Mouse (Mus musculus) cortical plate, adult 2 months (tissue): ENCODE data around the gene Hist1h4f. TPM values are rescaled to one million over a fixed set of nuclear protein-coding genes. Genes with fewer than 3 reads are reported as not detected.
A peak's percentile ranks its signal among the peaks of the same experiment; 100 is the strongest.

Source experiments
- H3K27ac ChIP-seq: fragments of 200-500 bp; 2 replicates; pipeline ENCODE4 v1.5.1; 2012; ENCODE audit warnings: low read length, control low read depth, inconsistent platforms; ENCODE audit not compliant: insufficient read depth
- H3K4me1 ChIP-seq: fragments of 200-500 bp; 2 replicates; pipeline ENCODE4 v1.6.1; 2011; ENCODE audit warnings: low read length; ENCODE audit not compliant: control insufficient read depth, insufficient read depth
- H3K4me3 ChIP-seq: fragments of 200-500 bp; 2 replicates; pipeline ENCODE4 v1.5.1; 2011; ENCODE audit warnings: mild to moderate bottlenecking, low read length, control low read depth; ENCODE audit not compliant: insufficient read depth
- CTCF ChIP-seq: fragments of 200-500 bp; IDR thresholded peaks from 2 replicates; pipeline ENCODE4 v1.5.1; 2011; ENCODE audit warnings: mild to moderate bottlenecking, control low read depth, low read length; ENCODE audit not compliant: insufficient read depth; ENCODE audit errors: extremely low read depth
- POLR2A ChIP-seq: fragments of 200-500 bp; IDR thresholded peaks from 2 replicates; pipeline ENCODE4 v1.6.1; 2011; ENCODE audit warnings: mild to moderate bottlenecking, low read length, control low read depth; ENCODE audit not compliant: insufficient read depth; ENCODE audit errors: extremely low read depth
- polyA plus RNA-seq: library from polyadenylated mRNA; depleted of rRNA; stranded (reverse); fragments of >200 nt; gene quantifications from 2 replicates; pipeline ENCODE4 v1.2.3, GENCODE M21; 2012

The Hist1h4f gene
- polyA plus RNA-seq, 1 experiment = 13.1 TPM

- Histone ChIP-seq H3K27ac (no peak overlapping the region), H3K4me1 (no peaks in the 10 kb centered on the region), H3K4me3 (no peak overlapping the region)
- no peak for TF ChIP-seq POLR2A
- no peak for TF ChIP-seq CTCF
Observed at GRCm38 (mm10) chr13:23523976-23524375, 27.5 kb downstream of the Hist1h4f start.

DNA sequence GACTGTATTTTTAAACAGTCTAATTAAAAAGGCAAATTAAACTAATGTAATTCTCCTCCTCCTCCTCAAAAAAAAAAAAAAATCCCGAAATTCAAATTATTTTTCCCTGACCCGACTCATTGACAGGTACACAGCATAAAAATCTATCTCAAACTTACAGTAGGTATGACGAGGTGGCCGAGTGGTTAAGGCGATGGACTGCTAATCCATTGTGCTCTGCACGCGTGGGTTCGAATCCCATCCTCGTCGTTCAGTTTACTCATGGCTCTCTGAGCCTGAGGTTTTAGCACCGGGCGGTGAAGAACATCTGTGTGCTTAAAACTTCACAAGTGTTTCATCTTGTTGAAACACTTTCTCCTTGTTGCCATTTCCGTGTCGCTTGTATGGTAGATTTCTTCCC is 29.7 kb downstream of the Hist1h4f start:
- TF ChIP-seq POLR2A (no peak), CTCF (no peak)
- no peak overlapping the region for H3K27ac ChIP-seq
- H3K4me3 ChIP-seq = no peak overlapping the region
- no peaks in the 10 kb centered on the region for H3K4me1 ChIP-seq

DNA sequence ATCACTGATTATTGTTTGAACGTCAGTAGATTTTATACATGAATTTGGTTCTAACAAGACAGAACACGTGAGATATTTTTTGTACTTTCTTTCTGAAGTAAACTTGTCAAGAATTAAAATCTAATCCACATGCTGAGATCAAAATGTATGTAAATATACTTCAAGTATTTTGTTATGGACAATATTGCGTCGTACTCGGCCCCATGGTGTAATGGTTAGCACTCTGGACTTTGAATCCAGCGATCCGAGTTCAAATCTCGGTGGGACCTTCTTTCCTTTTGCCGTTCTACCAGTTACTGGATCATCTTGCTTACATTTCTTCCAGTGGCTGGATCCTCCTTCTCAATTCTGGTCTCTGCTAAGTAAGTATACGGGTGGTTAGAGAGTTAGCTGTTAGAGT is 32.0 kb downstream of the Hist1h4f start:
- no peak overlapping the region for H3K27ac ChIP-seq
- H3K4me1 ChIP-seq = no peaks in the 10 kb centered on the region
- H3K4me3 ChIP-seq = peak overlapping the region; percentile 14; the same call in 1 of the 2 replicates
- TF ChIP-seq CTCF (no peak), POLR2A (no peak)

GRCm38 (mm10) chr13:23518885-23519284 is 32.6 kb downstream of the Hist1h4f start:
- Histone ChIP-seq H3K27ac (no peak overlapping the region), H3K4me3 (peak overlapping the region; percentile 20; the same call in 1 of the 2 replicates), H3K4me1 (no peaks in the 10 kb centered on the region)
- no peak for TF ChIP-seq POLR2A
- no peak for TF ChIP-seq CTCF

DNA sequence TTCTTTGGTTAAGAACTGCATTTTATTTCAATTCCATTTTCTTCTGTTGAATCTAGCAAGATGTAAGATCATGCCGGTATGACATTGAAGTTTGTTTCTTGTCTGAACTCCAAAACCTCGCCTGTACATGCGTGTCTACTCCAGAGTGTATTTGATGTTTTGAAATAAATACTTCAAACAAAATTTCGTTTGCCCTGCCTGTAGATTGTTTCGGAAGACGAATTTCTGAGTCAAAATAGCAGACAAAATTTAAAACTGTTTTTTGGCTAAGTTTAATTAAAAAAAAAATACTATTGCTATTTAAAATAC is 33.2 kb downstream of the Hist1h4f start:
- Histone ChIP-seq H3K4me3 (peak overlapping the region; percentile 62; the same call in 1 of the 2 replicates), H3K27ac (no peak overlapping the region), H3K4me1 (no peaks in the 10 kb centered on the region)
- no peak for TF ChIP-seq CTCF
- TF ChIP-seq POLR2A = no peak

DNA sequence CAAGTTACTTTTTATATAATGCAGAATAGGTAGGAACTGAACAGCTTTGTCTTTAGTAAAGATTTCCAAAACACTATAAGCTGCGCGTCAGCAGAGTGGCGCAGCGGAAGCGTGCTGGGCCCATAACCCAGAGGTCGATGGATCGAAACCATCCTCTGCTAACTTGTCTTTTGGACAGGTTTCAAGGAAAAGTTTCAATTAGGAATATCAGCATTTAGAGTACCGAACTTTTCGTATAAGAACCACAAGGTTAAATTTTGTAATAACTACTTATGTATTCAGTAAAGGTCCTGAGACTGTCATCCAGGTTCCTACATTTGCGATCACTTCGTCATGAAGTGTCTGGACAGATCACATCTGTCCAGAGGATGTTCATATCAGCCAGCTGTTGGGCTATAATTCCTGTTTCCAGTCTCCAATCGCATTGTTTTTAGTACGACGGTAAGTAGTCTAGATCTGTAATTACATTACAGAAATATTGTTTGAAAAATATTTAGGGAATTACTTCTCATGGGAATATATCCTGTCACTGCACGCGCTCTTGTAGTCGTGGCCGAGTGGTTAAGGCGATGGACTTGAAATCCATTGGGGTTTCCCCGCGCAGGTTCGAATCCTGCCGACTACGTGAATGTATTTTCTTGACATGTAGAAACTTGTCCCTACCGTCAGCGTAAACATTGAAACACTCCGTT is 33.7 kb downstream of the Hist1h4f start:
- TF ChIP-seq CTCF (no peak), POLR2A (no peak)
- H3K4me1 ChIP-seq = no peaks in the 10 kb centered on the region
- peak overlapping the region; percentile 62 for H3K4me3 ChIP-seq
- H3K27ac ChIP-seq = no peak overlapping the region

- no peak overlapping the region for H3K27ac ChIP-seq
- peak overlapping the region; percentile 62 for H3K4me3 ChIP-seq
- TF ChIP-seq CTCF (no peak), POLR2A (no peak)
- H3K4me1 ChIP-seq = no peaks in the 10 kb centered on the region
Observed at GRCm38 (mm10) chr13:23516822-23517602, 34.4 kb downstream of the Hist1h4f start.

DNA sequence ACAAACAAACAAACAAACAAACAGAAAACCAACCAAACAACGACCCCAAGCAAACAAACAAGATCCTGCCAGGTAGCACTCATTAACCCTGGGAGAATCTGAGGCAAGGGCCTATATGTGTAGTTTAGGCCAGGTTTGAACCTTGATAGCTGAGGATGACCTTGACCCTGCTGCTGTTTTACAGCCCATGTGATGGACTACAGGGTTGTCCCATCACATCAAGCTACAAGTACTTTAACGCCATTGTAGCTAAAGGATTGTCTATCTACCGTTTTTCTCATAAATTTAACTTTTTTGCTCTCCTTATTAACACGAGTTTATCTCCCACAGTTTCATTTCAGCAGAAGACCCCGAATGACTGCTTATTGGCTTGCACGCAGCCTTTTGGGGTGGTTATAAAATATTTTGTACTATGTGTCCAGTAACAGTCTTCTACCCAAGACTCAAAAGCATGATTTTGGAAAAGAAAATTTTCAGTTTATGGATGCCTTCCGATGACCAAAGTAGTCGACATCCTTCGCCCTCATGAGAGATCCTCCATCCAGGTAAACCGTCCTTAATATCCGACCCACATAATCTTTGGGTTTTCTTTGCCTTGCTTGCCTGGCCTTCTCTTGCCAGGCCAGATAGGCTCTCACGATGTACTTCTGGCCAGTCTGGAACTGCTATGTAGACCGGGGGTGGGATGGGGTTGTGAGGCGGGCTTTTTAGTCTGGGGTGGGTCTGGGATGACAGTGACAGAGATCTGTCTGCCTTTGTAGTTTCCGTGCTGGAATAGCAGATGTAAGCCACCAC is 35.4 kb downstream of the Hist1h4f start:
- Histone ChIP-seq H3K27ac (no peak overlapping the region), H3K4me1 (no peaks in the 10 kb centered on the region), H3K4me3 (no peak overlapping the region)
- no peak for TF ChIP-seq POLR2A
- no peak for TF ChIP-seq CTCF

GRCm38 (mm10) chr13:23515281-23515680 is 36.2 kb downstream of the Hist1h4f start:
- Histone ChIP-seq H3K4me1 (no peaks in the 10 kb centered on the region), H3K4me3 (no peak overlapping the region), H3K27ac (no peak overlapping the region)
- no peak for TF ChIP-seq CTCF
- no peak for TF ChIP-seq POLR2A
